Mouse (Mus musculus): ENCODE results near the gene Tymp.

DNA sequence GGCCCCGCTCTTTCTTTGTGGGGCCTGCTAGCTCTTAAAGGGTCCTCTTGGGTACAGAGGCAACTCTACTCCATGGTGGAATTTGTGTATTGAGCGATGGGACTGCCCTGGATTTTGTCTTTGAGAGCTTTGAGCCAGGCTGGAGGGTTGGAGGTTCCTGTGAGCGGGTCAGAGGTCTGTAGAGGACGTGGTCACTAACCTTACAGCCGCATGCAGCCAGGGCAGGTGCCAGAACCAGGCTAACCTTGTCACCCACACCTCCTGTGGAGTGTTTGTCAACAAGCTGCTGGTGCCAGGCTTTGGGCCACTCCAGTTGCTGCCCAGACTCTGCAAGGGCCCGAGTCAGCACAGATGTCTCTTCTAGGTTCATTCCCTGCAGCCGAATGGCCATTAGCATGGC is 799 bp downstream of the Tymp start:
- TF ChIP-seq CTCF (IDR thresholded peaks at IDR 0.05; ENCODE audit: low read depth): no peak
- TF ChIP-seq EP300 (IDR thresholded peaks at IDR 0.05; ENCODE audit: low read depth): no peak
